Mouse (Mus musculus) left cerebral cortex, postnatal 25 days (tissue): Measurements from ENCODE around the gene Mesp2. TPM values are rescaled to one million over a fixed set of nuclear protein-coding genes. Genes with fewer than 3 reads are reported as not detected.

Experiments
- DNase-seq, 2 experiments: peaks; one replicate each; pipeline ENCODE4 v3.0.0; 2022; ENCODE audit warnings: low spot score in 2 of 2, mixed read lengths in 1 of 2
- intact Hi-C: fragments of 180-260 bp; cut with DNase I; formaldehyde crosslinking; loops from one replicate; pipeline ENCODE4 v1.15.1; 2025
- total RNA-seq, 2 experiments: library from RNA; stranded (reverse); gene quantifications; 2 replicates each; pipeline ENCODE4 v1.2.3; 2021

Gene Mesp2
- total RNA-seq, 2 experiments from 2014 or later: 1.7 to 2.4 TPM

GRCm38 (mm10) chr7:79858202-79858934 is 47.8 kb downstream of the Mesp2 start:
- no peak for DNase-seq
- intact Hi-C loops: no loop called here

GRCm38 (mm10) chr7:79858956-79859630 is 48.6 kb downstream of the Mesp2 start:
- intact Hi-C loops: no loop called here
- no peak for DNase-seq

GRCm38 (mm10) chr7:79860811-79861210 is 50.3 kb downstream of the Mesp2 start, which contains the start of gene Anpep:
Gene Anpep, minus strand, starts transcription at chr7:79861059.
- no peak for DNase-seq
- intact Hi-C loops: no loop called here

GRCm38 (mm10) chr7:79861794-79862193 is 51.3 kb downstream of the Mesp2 start:
- intact Hi-C loops: no loop called here
- DNase-seq: no peak

Other genes starting within 250 kb of the Mesp2 start
- gene Rhcg, start 193.1 kb upstream of the Mesp2 start, total RNA-seq: 1 to 10 TPM; 2.0 to 2.8 TPM
- under 1 TPM in 1 of 2 experiments, not detected in 1; 0.11 TPM for gene Ticrr, start 150.5 kb upstream of the Mesp2 start, total RNA-seq
- 1 to 10 TPM; 1.1 to 1.7 TPM for gene Kif7, start 95.0 kb upstream of the Mesp2 start, total RNA-seq
- not detected for gene Plin1, start 77.8 kb upstream of the Mesp2 start, total RNA-seq
- gene Pex11a, start 67.6 kb upstream of the Mesp2 start, total RNA-seq: 1 to 10 TPM; 9.4 to 9.8 TPM
- gene Wdr93, start 67.6 kb upstream of the Mesp2 start, total RNA-seq: under 1 TPM in 1 of 2 experiments, not detected in 1; 0.25 TPM
- under 1 TPM; 0.28 to 0.34 TPM for gene Mesp1, start 16.9 kb upstream of the Mesp2 start, total RNA-seq
- gene Anpep, start 50.3 kb downstream of the Mesp2 start, total RNA-seq: 1 to 10 TPM; 5.6 to 5.9 TPM
- 10 to 100 TPM; 38.4 to 42.4 TPM for gene Ap3s2, start 109.9 kb downstream of the Mesp2 start, total RNA-seq
- gene Arpin, start 124.6 kb downstream of the Mesp2 start, total RNA-seq: 10 to 100 TPM; 10.4 to 11.0 TPM
- gene Zfp710, start 214.1 kb downstream of the Mesp2 start, total RNA-seq: 10 to 100 TPM; 19.6 to 21.2 TPM